7 mouse cellular contexts compared by ENCODE assay signal in genomic region chr9:40757105-40757626, GRCm38 (mm10). TPM values are rescaled to one million over a fixed set of nuclear protein-coding genes. Genes with fewer than 3 reads are reported as not detected.
DNase-seq lines count a peak whose midpoint lies in the region; ATAC-seq lines count a peak whose summit lies in the region.

No protein-coding gene starts in this region.

- peak overlapping the region; percentile 43; the same call in 1 of the 2 replicates for H3K27ac ChIP-seq in intestine, embryonic 14.5 days (ENCODE audit: low read depth)
- H3K27ac ChIP-seq in limb, embryonic 10.5 days, result peak overlapping the region; percentile 76

- 17% methylated on average over 12 of the region's 12 CpGs for WGBS in intestine, embryonic 14.5 days
- WGBS in limb, embryonic 10.5 days, result 17% methylated on average over 12 of the region's 12 CpGs

- peaks cover 19% of the 10 kb centered on the region; the same call in 1 of the 2 replicates for H3K4me1 ChIP-seq in intestine, embryonic 14.5 days (replicated peaks; ENCODE audit: control insufficient read depth, insufficient read depth, low read length)
- peaks cover 20% of the 10 kb centered on the region for H3K4me1 ChIP-seq in limb, embryonic 10.5 days

- ATAC-seq in intestine, embryonic 14.5 days (replicated peaks; ENCODE audit: low FRiP score, low TSS enrichment, low read depth), result peak; percentile 70; the same call in 1 of the 2 replicates

- peak overlapping the region; percentile 47 for H3K4me2 ChIP-seq in intestine, embryonic 14.5 days (ENCODE audit: low read length)

- 0 out of 2 replicates have a peak overlapping the region, but pooled peaks have one; percentile 10 for H3K9ac ChIP-seq in intestine, embryonic 14.5 days (ENCODE audit: low read length)

- no peaks in the 10 kb centered on the region for H3K9me3 ChIP-seq in intestine, embryonic 14.5 days (ENCODE audit: control insufficient read depth, low read length)
- H3K9me3 ChIP-seq in limb, embryonic 10.5 days (replicated peaks), result no peaks in the 10 kb centered on the region

- peaks cover 11% of the 10 kb centered on the region for H3K36me3 ChIP-seq in intestine, embryonic 14.5 days (ENCODE audit: control insufficient read depth, insufficient read depth, low read length)
- H3K36me3 ChIP-seq in limb, embryonic 10.5 days, result peaks cover 17% of the 10 kb centered on the region

- peak overlapping the region; percentile 20; the same call in 1 of the 2 replicates for H3K4me3 ChIP-seq in intestine, embryonic 14.5 days (ENCODE audit: low read depth, low read length)
- peak overlapping the region; percentile 43 for H3K4me3 ChIP-seq in limb, embryonic 10.5 days

- no peaks in the 10 kb centered on the region for H3K27me3 ChIP-seq in intestine, embryonic 14.5 days (replicated peaks; ENCODE audit: control insufficient read depth, insufficient read depth, low read length)
- no peaks in the 10 kb centered on the region for H3K27me3 ChIP-seq in limb, embryonic 10.5 days (ENCODE audit: low read depth, poor library complexity, severe bottlenecking)

- DNase-seq in adipocyte (ENCODE audit: low spot score), result peak; percentile 89
- peak; percentile 85 for DNase-seq in cerebellum, adult 9-11 months
- DNase-seq in frontal cortex, postnatal 14 days (ENCODE audit: low spot score in 2 of 2), result peak; percentile 53 to 60
- DNase-seq in intestine, embryonic 14.5 days (ENCODE audit: low spot score), result peak; percentile 72
- DNase-seq in limb, embryonic 10.5 days (ENCODE audit: low spot score), result peak; percentile 82
- peak; percentile 77 for DNase-seq in mesoderm, embryonic 11.5 days (ENCODE audit: low read depth, low spot score)
- DNase-seq in right cerebral cortex, postnatal 4 days, result peak; percentile 47

RNA-seq across cellular contexts. Expression of gene Hspa8, which starts 43.6 kb away (rescaled TPM):
- 2,647 and 2,698 TPM in 2 replicates for polyA plus RNA-seq in intestine, embryonic 14.5 days (2014; fragmentation: Nextera tagmentation; extraction: Ambion mirVana)
- polyA plus RNA-seq in limb, embryonic 10.5 days (2016; fragmentation: Nextera tagmentation; extraction: Ambion mirVana), result 3,450 and 4,164 TPM in 2 replicates

Comparison
In these comparisons a context has a peak if more than half of its experiments do, and no peak if none do; other contexts are left out.
1. Peak in every context shown above with its lines: DNase-seq, ATAC-seq, H3K4me3 ChIP-seq and H3K27ac ChIP-seq.